Mouse (Mus musculus) adrenal gland, adult 8-10 months (tissue): ENCODE measurements at regions not wholly inside any gene's neighbourhood (a gene's known extent, or its start where the extent isn't known, plus 50 kb on each side); places are given as distances from the start of the nearest gene placed in this dataset.

ENCODE experiments used
- DNase-seq: peaks from one replicate; pipeline ENCODE4 v3.0.0; 2022

DNA sequence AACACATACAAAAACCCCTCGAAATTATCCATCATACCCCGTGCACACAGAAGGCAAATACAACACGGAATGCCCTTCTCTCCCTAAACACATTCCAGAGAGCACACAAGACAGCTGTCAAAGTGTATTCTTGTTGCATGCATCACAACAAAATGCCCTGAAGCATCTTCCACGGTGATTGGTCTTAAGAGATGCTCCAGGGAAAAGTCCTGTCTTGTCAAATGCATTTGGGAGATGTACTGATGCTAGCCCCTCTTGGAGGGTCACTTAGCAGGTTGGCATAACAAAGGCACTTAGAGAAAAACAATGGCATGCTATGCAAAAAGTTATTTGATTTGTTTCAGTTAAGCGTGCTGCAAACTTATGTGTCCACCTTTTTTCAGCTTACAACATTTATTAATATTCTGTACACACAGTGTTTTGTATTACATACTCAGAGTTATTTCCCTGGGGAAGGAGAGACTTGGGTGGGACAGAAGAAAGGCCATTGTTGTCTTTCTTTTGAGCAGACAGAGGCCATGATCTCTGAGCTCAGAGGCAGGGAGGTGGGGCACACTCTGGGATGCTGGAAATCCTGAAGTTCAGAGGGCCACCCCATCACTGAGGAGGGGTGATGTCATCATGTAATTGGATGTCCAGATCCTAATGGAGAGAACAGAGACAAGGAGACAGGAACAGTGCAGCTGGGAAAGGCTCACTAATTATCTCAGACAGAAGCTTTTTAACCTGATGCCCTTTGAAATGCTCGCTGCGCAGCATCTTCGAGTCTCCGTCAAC is 598.2 kb upstream of the Cdh5 start:
- DNase-seq: no peak

GRCm38 (mm10) chr8:103506334-103506733 is 595.1 kb upstream of the Cdh5 start:
- DNase-seq: no peak

DNA sequence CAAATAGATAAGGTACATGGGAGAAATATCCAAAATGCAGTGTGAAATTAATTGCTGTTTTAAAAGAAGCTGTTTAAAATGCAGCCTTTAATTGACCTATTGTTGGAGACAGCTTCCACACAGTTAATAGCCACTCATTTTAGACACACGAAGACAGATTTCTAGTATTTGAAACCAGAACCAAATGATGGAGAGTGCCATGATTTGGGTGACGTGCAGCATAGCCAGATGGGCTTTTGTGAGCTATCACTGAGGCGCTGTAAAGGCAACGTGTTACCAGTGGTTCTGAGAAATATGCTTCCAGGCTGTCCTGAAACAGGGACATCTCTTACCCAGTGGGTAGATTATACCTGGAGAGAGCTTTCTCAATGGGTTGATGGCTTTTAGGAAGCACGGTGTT is 594.4 kb upstream of the Cdh5 start:
- no peak for DNase-seq

DNA sequence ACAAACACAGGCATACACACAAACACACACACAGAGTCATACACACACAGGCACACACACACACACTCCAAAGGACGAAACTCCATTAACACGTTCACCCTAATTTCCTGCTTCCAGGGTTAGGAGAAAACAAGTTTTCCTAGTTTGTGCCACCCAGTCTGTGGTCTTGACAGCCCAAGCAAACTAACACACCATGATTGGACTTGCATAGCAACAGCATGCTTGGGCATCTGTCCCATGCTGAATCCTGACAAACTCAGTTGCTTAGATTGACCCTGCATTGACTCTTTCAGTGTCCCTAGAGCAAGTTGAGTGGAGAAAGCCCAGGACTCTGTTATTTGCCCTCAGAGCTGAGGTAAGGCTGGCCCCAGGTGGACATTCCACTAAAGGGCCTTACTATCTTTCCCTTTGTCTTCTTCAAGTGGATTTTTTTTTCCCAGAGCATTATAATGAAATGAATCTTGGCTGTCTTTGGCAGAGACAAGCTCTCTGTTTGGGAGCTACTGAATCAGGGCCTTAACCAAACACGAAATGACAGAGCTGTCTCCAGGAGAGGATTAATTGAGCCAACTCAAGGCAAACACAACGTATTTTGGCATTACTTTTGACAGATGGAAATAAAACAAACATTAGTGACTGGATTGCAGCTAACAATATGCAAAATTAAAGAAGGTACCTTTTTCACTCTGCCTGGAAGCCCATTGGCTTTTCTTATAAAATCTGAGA is 581.1 kb upstream of the Cdh5 start:
- DNase-seq: no peak

GRCm38 (mm10) chr8:103530903-103531302 is 570.5 kb upstream of the Cdh5 start:
- DNase-seq: no peak

DNA sequence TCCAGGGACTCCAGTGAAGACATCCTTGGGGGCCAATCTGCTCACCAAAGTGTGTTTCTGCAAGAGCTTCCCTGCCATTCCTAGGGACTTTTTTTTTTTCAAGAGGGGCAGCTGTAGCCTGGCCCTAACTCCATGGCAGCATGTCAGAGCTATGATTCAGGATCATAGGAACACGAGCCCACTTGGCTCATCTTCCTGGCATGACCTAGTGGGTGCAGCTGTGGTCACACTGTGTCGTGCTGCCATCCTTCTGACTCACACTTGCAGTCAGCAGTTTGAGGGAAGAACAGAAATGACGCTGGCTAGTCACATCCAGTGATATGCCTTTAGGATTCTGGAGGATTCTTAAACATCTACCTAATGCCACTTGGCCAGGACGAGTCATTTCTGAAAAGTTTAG is 566.5 kb upstream of the Cdh5 start:
- no peak for DNase-seq

- DNase-seq: no peak
Observed at GRCm38 (mm10) chr8:103536856-103537255, 564.6 kb upstream of the Cdh5 start.

DNA sequence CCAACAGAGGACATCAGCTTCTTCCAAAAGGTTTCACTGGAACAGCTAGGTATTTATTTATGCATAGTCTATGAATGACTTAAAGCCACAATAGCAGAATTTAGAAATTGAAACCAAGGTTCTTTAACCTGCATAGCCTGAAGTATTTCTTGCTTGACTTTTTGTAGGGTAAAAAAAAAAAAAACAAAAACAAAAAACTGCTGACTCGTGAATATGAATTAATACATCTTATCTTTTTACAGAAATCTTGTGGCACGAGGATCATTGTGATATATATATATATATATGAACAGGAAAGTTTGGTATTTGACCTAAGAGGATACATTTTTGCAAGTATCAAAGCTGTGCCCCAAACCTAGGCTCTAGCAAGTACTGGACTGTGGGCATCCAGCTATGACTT is 559.5 kb upstream of the Cdh5 start:
- DNase-seq: no peak

GRCm38 (mm10) chr8:103551916-103552535 is 549.4 kb upstream of the Cdh5 start:
- DNase-seq: no peak

- DNase-seq: no peak
Observed at GRCm38 (mm10) chr8:103561606-103562005, 539.8 kb upstream of the Cdh5 start.

DNA sequence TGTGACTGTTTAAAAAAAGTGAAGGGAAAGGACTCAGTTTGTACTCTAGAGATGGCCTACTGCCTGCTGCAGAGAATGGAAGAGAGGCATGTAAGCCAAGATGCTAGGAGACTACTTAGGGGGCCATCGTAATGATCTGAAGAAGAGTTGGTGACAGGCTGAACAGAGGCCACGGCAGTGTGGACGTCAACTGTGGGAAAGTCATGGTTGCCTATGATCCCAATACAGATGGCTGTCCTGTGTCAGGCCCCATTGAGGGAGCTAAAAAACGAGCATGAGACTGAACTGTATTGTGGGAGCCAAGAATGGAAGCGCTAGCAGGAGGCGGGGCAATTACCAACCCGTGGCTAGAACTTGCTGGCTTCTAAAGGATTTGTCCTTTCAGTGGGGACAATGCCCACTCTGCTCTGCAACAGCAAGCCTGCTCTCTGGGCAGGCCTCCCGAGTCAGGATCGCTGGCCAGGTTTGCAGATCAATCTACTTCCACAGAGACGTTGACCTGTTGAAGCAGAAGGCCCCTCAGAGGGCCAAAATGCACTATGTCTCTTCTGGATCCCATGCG is 530.5 kb upstream of the Cdh5 start:
- no peak for DNase-seq

DNA sequence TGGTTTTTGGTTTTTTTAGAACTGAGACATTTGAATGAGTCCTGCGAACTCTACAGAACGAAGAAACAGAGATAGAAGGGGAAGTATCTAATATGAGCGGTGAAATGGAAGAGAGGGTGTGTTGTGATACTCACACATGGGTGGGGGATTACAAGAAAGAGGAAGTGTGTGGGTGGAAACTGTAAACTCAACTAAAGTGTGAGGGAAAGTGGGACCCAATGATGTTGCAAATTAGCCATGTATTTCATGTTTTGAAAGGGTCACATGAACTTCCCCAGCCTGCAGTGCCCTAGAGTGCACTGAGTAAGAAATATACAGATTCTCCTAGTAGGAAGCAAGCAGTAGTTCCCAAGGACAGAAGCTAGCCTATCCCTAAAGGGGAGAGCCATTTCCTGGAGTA is 524.3 kb upstream of the Cdh5 start:
- no peak for DNase-seq

DNA sequence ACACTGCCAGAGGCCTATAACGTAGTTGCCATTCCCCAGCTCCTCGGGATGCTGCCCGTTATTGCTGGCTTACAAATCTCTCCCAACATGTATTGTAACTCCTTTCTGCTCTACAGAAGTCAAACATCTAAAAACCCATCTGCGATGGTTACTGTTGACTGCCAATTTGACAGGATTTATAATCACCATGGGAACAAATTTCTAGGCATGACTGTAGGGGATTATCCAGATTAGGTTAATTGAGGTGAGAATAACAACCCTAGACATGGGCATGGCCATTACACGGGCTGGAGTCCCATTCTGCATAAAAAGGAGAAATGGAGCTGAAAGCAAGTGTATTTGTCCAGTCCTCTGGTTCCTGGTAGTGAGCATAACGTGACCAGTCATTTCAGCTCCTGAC is 523.4 kb upstream of the Cdh5 start:
- DNase-seq: no peak

DNA sequence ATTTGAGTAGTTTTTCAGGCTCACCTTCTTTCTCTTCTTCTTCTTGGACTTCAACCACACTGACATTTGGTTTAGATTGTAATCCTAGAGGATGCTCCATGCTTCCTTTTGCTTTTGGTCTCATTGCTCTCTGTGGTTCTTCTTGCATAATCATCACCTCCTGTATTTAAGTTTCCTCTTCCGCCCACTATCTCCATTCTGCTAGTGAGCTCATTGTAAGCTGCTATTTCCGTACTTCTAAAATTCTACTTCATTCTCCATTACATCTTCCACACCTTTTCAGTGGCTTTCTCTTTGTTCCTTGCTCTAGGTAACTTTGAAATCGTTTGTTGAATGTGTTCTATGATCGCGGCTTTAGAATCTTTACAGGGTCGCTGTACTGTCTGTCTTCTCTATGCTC is 493.1 kb upstream of the Cdh5 start:
- no peak for DNase-seq

- DNase-seq: peak; percentile 28
Observed at GRCm38 (mm10) chr8:103623781-103624434, 477.5 kb upstream of the Cdh5 start.

- peak; percentile 11 for DNase-seq
Observed at GRCm38 (mm10) chr8:103625166-103625890, 476.1 kb upstream of the Cdh5 start.

- DNase-seq: peak; percentile 40
Observed at GRCm38 (mm10) chr8:103626446-103626845, 475.0 kb upstream of the Cdh5 start.

DNA sequence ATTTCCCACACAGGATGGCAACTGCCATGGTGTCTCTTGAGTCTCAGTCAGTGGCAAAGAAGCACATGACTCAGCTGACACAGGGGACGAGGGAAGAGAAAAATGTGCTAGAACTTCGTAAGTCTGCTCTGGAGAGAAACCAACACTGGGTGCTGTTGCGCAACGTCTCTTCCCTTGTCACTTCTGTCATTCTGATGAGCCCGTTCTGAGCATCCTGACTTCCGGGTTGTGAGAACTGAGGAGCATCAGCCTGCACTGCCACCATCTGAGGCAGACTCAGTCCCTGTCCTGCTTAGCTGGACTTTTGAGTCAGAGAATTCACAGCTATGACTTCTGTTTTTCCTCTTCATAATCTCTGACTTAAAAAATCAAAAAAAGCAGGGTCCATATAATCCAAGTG is 468.9 kb upstream of the Cdh5 start:
- DNase-seq: no peak

GRCm38 (mm10) chr8:103634951-103635350 is 466.5 kb upstream of the Cdh5 start:
- DNase-seq: no peak

GRCm38 (mm10) chr8:103643621-103644020 is 457.8 kb upstream of the Cdh5 start:
- no peak for DNase-seq

- peak; percentile 23 for DNase-seq
Observed at GRCm38 (mm10) chr8:103644106-103644505, 457.3 kb upstream of the Cdh5 start.

GRCm38 (mm10) chr8:103644845-103645244 is 456.6 kb upstream of the Cdh5 start:
- DNase-seq: no peak
